Mouse (Mus musculus): Measurements from ENCODE around the gene Slc29a4. TPM values are rescaled to one million over a fixed set of nuclear protein-coding genes. Genes with fewer than 3 reads are reported as not detected.

The Slc29a4 gene
- total RNA-seq (2023), result 0.53 TPM

DNA sequence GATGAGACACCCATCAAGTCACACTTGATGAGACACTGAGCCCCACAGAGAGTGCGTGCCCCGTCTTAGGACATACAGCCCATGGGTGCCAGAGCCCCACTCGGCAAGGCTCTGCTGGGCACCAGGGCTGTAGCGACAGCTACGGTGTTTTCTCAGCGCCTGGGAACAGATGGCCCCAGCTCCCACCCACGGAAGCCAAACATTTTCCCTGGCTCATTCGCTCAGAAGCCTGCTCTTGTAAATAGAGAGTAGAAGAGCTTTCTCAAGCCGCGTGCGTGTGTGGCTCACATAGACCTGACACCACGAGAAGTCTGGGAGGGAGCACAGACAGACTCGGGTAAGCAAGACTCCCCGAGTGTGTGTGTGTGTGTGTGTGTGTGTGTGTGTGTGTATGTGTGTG is at the start of gene Slc29a4:
Gene Slc29a4, plus strand, starts transcription at position 265 of the 400 bp plus-strand sequence.

Other genes with a start within 250 kb of the Slc29a4 start
- gene Ap5z1, start 228.6 kb upstream of the Slc29a4 start, total RNA-seq (2023), result 53.7 TPM
- not detected for gene Papolb, start 162.4 kb upstream of the Slc29a4 start, total RNA-seq (2023)
- gene Radil, start 141.4 kb upstream of the Slc29a4 start, total RNA-seq (2023), result not detected
- not detected for gene Mmd2, start 83.7 kb upstream of the Slc29a4 start, total RNA-seq (2023)
- gene Wipi2, start 64.8 kb upstream of the Slc29a4 start, total RNA-seq (2023), result 70.4 TPM
- 91.6 TPM for gene Tnrc18, start 125.2 kb downstream of the Slc29a4 start, total RNA-seq (2023)
- gene Fbxl18, start 202.9 kb downstream of the Slc29a4 start, total RNA-seq (2023), result 4.7 TPM
- 7,061 TPM for gene Actb, start 214.2 kb downstream of the Slc29a4 start, total RNA-seq (2023)

All from CD4-positive naive resting alpha-beta T cell, adult 76 days (primary cell).